Mouse (Mus musculus): ENCODE measurements around the gene Slc3a1. TPM values are rescaled to one million over a fixed set of nuclear protein-coding genes. Genes with fewer than 3 reads are reported as not detected.

Slc3a1 gene
- 11.1 and 13.1 TPM in 2 replicates for polyA plus RNA-seq (2015; fragmentation: Nextera tagmentation; extraction: Ambion mirVana)

DNA sequence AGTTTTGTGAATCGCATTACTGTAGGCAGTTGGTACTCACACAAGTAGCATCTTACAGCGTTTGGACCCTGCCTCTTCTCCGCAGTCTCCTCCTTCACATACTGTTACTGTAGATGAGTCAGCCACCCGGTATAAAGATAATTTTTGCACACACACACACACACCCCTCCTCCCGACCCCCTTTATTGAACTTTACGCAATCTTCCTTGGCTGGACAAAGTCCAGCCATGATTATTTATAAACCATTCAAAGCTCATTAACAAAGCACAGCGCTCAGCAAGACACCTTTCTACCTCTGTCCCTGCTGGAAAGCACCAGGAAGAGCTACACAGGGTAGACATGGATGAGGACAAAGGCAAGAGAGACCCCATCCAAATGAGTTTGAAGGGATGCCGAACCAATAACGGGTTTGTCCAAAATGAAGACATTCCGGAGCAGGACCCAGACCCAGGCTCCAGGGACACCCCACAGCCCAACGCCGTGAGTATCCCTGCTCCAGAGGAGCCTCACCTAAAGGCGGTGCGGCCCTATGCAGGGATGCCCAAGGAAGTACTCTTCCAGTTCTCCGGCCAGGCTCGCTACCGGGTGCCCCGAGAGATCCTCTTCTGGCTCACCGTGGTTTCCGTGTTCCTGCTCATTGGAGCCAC, at the start of gene Slc3a1:
Gene Slc3a1 (plus strand): TSS at position 284 of the 647 bp plus-strand sequence.
- Histone ChIP-seq H3K9me3 (replicated peaks) (no peaks in the 10 kb centered on the region), H3K4me3 (replicated peaks) (no peak within 1 kb of the TSS), H3K9ac (no peak within 1 kb of the TSS), H3K4me1 (peaks cover 11% of the 10 kb centered on the region), H3K4me2 (no peak within 1 kb of the TSS), H3K27ac (0 out of 2 replicates have a peak within 1 kb of the TSS, but pooled peaks have one; percentile 41), H3K27me3 (no peaks in the 10 kb centered on the region), H3K36me3 (no peaks in the 10 kb centered on the region)
- no peak for ATAC-seq (replicated peaks; ENCODE audit: low FRiP score)
- 89% methylated on average over 20 of the region's 20 CpGs for WGBS

DNA sequence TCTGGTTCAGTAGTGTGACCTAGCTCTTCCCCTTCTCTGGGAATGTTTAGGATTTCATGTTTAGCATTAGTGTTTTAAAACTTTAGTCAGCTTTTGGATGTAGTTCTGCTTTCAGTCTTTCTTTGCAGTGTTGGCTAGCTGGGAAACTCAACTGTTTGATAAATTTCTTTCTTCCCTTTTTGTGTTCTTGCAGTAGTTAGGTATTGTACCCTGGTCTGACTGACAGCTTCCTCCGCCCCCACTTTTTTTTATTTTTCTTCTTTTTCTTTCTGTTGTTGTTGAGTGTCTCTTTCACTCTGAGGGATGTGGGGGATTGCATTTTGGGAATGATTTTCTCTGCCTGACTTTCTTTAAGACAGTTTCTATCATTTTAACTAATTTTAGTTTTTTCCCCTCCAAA, 46.5 kb upstream of the Slc3a1 start:
- peaks cover 19% of the 10 kb centered on the region for H3K4me1 ChIP-seq
- no peak overlapping the region for H3K4me3 ChIP-seq (replicated peaks)
- no peak overlapping the region for H3K27ac ChIP-seq
- H3K9me3 ChIP-seq (replicated peaks), result no peaks in the 10 kb centered on the region
- peaks cover 17% of the 10 kb centered on the region for H3K36me3 ChIP-seq
- H3K27me3 ChIP-seq, result no peaks in the 10 kb centered on the region
- no peak overlapping the region for H3K4me2 ChIP-seq
- H3K9ac ChIP-seq, result no peak overlapping the region
- ATAC-seq (replicated peaks; ENCODE audit: low FRiP score), result no peak
- WGBS, result 88% methylated on average over 1 of the region's 1 CpGs

- ATAC-seq (replicated peaks; ENCODE audit: low FRiP score), result no peak
- 74% methylated on average over 2 of the region's 2 CpGs for WGBS
- H3K27me3 ChIP-seq, result no peaks in the 10 kb centered on the region
- H3K4me3 ChIP-seq (replicated peaks), result no peak overlapping the region
- no peaks in the 10 kb centered on the region for H3K9me3 ChIP-seq (replicated peaks)
- H3K4me2 ChIP-seq, result no peak overlapping the region
- peaks cover 19% of the 10 kb centered on the region for H3K4me1 ChIP-seq
- H3K9ac ChIP-seq, result no peak overlapping the region
- peaks cover 9% of the 10 kb centered on the region; the same call in 1 of the 2 replicates for H3K36me3 ChIP-seq
- H3K27ac ChIP-seq, result no peak overlapping the region
These were observed 45.4 kb upstream of the Slc3a1 start for GRCm38 (mm10) chr17:84982735-84983134.

DNA sequence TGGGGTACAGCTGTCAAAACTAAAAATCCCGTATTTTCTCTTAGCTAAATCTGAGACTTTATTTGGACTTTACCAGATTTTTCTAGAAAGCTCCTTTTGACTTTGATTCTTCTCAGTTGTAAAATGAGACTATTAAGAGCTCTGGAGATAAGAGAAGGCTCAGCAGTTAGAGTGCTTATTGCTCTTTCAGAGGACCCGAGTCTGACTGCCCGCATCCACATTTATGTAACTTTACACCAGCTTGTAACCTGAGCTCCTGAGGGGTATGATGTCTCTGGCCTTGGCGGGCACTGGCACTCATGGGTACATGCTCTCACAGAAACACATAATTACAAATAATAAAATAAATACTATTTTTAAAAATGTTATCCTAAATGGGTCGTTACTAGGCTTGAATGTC, 41.8 kb upstream of the Slc3a1 start:
- Histone ChIP-seq H3K9ac (no peak overlapping the region), H3K27ac (no peak overlapping the region), H3K9me3 (replicated peaks) (no peaks in the 10 kb centered on the region), H3K4me3 (replicated peaks) (no peak overlapping the region), H3K36me3 (no peaks in the 10 kb centered on the region), H3K4me1 (peaks cover 24% of the 10 kb centered on the region), H3K27me3 (no peaks in the 10 kb centered on the region), H3K4me2 (no peak overlapping the region)
- ATAC-seq (replicated peaks; ENCODE audit: low FRiP score), result 0 out of 2 replicates have a peak, but pooled peaks have one; percentile 43
- 42% methylated on average over 5 of the region's 5 CpGs for WGBS

DNA sequence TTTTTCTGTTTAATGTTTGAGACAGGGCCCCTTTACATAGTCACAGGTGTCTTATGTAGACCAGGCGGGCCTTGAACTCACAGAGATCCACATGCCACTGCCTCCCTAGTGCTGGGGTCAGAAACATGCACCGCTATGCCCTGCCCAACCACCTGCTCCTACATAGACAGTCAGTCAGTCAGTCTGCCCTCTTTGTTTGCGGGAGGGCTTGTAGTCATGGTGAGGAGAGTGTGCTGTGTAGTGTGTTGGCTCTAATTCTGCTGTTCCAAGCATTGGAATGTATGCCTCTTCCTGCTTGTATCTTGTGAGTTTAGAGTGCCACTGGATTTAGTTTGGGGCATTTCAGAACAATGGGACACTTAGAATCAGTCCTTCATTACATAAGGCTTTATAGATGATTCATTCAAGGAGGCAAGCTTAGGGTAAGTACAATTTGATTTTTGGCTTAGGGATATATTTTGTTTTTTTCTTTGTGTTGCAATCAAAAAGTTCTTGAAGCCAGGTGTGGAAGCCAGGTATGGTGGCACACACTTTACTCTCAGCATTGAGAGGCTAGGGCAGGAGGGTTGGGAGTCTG, 40.3 kb upstream of the Slc3a1 start:
- H3K36me3 ChIP-seq, result no peaks in the 10 kb centered on the region
- WGBS, result 88% methylated on average over 3 of the region's 3 CpGs
- no peak for ATAC-seq (replicated peaks; ENCODE audit: low FRiP score)

DNA sequence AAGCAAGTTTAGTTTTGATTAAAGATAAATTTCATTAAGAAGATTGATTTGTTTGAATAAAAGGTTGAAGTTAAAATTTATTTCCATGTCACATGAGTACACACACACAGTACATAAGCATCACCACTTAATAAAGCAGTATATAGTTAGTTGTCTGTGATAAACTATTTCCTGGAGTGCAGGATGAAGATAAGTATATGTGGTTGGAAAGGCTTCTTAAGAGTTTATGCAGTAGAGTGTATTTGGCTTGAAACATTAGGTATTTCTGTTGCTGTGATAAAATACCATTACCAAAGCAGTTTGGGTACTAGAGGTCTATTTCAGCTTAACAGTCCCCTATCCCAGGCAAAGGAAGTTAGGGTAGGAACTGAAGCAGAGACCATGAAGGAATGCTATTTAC, 39.7 kb upstream of the Slc3a1 start:
- Histone ChIP-seq H3K4me3 (replicated peaks) (no peak overlapping the region), H3K4me2 (no peak overlapping the region), H3K9ac (no peak overlapping the region), H3K4me1 (peaks cover 24% of the 10 kb centered on the region), H3K27me3 (no peaks in the 10 kb centered on the region), H3K9me3 (replicated peaks) (no peaks in the 10 kb centered on the region), H3K36me3 (no peaks in the 10 kb centered on the region), H3K27ac (no peak overlapping the region)
- no peak for ATAC-seq (replicated peaks; ENCODE audit: low FRiP score)

More for the DNA sequence above, 40.3 kb upstream of the Slc3a1 start:
- no peaks in the 10 kb centered on the region for H3K9me3 ChIP-seq (replicated peaks)
- H3K4me3 ChIP-seq (replicated peaks), result no peak overlapping the region
- no peak overlapping the region for H3K9ac ChIP-seq
- H3K27me3 ChIP-seq, result no peaks in the 10 kb centered on the region
- H3K27ac ChIP-seq, result no peak overlapping the region
- peaks cover 24% of the 10 kb centered on the region for H3K4me1 ChIP-seq
- no peak overlapping the region for H3K4me2 ChIP-seq

DNA sequence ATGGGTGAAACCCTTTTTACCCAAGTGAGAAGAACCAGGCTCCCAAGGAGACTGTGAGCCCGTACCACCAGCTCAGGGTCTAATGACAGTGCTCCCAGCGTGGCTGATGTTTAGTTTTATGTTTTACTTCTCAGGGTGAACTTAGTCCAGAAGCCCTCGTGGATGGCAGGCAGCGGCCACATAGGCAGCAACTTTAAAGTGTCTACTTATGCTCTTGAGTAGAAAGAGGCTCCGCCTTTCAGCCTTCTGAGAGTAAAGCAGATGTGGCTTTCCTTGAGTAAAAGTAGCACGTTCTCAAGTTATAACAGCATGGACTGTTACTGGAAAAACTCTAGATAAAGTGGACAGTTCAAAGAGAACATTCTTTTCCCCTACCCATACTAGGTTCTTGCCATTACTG, 32.3 kb upstream of the Slc3a1 start:
- Histone ChIP-seq H3K4me2 (no peak overlapping the region), H3K9ac (no peak overlapping the region), H3K27ac (no peak overlapping the region), H3K9me3 (replicated peaks) (no peaks in the 10 kb centered on the region), H3K27me3 (no peaks in the 10 kb centered on the region), H3K4me1 (0 out of 2 replicates have a peak, but pooled peaks cover 1% of the 10 kb centered on the region), H3K4me3 (replicated peaks) (no peak overlapping the region), H3K36me3 (peaks cover 24% of the 10 kb centered on the region)
- WGBS, result 77% methylated on average over 6 of the region's 6 CpGs
- no peak for ATAC-seq (replicated peaks; ENCODE audit: low FRiP score)

DNA sequence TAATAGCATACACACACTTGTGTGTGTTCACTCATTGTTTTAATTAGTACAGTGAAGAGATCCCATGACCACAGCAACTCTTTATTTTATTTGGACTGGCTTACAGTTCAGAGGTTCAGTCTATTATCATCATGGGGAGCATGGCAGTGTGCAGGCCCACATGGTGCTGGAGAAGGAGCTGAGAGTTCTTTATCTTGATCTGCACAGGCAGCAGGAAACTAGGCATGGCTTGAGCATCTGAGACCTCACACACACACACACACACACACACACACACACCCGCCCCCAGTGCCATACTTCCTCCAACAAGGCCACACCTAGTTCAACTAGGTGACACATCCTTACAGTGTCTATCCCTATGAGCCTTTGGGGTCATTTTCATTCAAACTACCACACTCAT, 30.5 kb upstream of the Slc3a1 start:
- no peak for ATAC-seq (replicated peaks; ENCODE audit: low FRiP score)
- Histone ChIP-seq H3K9ac (no peak overlapping the region), H3K4me1 (no peaks in the 10 kb centered on the region)

DNA sequence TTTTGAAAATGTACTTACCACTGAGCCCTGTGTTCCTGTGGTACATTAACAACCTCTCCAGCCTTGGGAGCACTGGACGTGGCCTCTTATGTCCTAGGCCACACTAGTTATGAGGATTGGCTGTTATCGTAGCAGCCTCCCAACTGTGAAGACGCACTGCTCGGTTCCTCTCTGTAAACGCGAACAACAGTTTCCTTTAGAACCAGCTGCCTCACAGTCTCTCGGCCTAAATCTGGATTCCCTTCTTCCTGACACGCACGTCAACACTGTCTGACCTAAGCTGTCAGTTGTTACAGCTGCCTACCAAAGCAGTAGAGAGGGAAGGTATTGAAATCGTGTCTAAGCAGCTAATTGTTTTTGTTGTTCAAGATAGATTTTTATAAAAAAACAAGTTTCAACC, 28.5 kb upstream of the Slc3a1 start:
- Histone ChIP-seq H3K4me2 (no peak overlapping the region), H3K36me3 (peaks cover 25% of the 10 kb centered on the region), H3K4me1 (peaks cover 7% of the 10 kb centered on the region; the same call in 1 of the 2 replicates), H3K9me3 (replicated peaks) (no peaks in the 10 kb centered on the region), H3K9ac (no peak overlapping the region), H3K4me3 (replicated peaks) (no peak overlapping the region), H3K27me3 (no peaks in the 10 kb centered on the region), H3K27ac (no peak overlapping the region)
- 88% methylated on average over 10 of the region's 10 CpGs for WGBS
- ATAC-seq (replicated peaks; ENCODE audit: low FRiP score), result no peak

More for the DNA sequence above, 30.5 kb upstream of the Slc3a1 start:
- WGBS, result 76% methylated on average over 1 of the region's 1 CpGs
- Histone ChIP-seq H3K27ac (no peak overlapping the region), H3K4me3 (replicated peaks) (no peak overlapping the region), H3K27me3 (no peaks in the 10 kb centered on the region), H3K36me3 (peaks cover 24% of the 10 kb centered on the region), H3K4me2 (no peak overlapping the region), H3K9me3 (replicated peaks) (no peaks in the 10 kb centered on the region)

- Histone ChIP-seq H3K27me3 (no peaks in the 10 kb centered on the region), H3K4me3 (replicated peaks) (no peak overlapping the region), H3K4me2 (no peak overlapping the region), H3K27ac (no peak overlapping the region), H3K4me1 (no peaks in the 10 kb centered on the region), H3K9me3 (replicated peaks) (no peaks in the 10 kb centered on the region), H3K36me3 (peaks cover 31% of the 10 kb centered on the region), H3K9ac (no peak overlapping the region)
- ATAC-seq (replicated peaks; ENCODE audit: low FRiP score), result no peak
- 87% methylated on average over 6 of the region's 6 CpGs for WGBS
These were observed 14.7 kb upstream of the Slc3a1 start for GRCm38 (mm10) chr17:85013485-85013884.

GRCm38 (mm10) chr17:85014632-85015031, 13.5 kb upstream of the Slc3a1 start:
- Histone ChIP-seq H3K27ac (no peak overlapping the region), H3K4me1 (no peaks in the 10 kb centered on the region), H3K4me2 (no peak overlapping the region), H3K27me3 (no peaks in the 10 kb centered on the region), H3K4me3 (replicated peaks) (no peak overlapping the region), H3K9me3 (replicated peaks) (no peaks in the 10 kb centered on the region), H3K36me3 (peaks cover 28% of the 10 kb centered on the region), H3K9ac (no peak overlapping the region)
- no peak for ATAC-seq (replicated peaks; ENCODE audit: low FRiP score)
- 94% methylated on average over 3 of the region's 3 CpGs for WGBS

- WGBS, result 86% methylated on average over 3 of the region's 3 CpGs
- no peak for ATAC-seq (replicated peaks; ENCODE audit: low FRiP score)
- no peak overlapping the region for H3K4me2 ChIP-seq
- H3K4me3 ChIP-seq (replicated peaks), result no peak overlapping the region
- H3K9ac ChIP-seq, result no peak overlapping the region
- no peaks in the 10 kb centered on the region for H3K36me3 ChIP-seq
- no peak overlapping the region for H3K27ac ChIP-seq
- no peaks in the 10 kb centered on the region for H3K27me3 ChIP-seq
- H3K4me1 ChIP-seq, result no peaks in the 10 kb centered on the region
- no peaks in the 10 kb centered on the region for H3K9me3 ChIP-seq (replicated peaks)
These were observed 9.8 kb upstream of the Slc3a1 start for GRCm38 (mm10) chr17:85018344-85018743.
